Mouse (Mus musculus): Measurements from ENCODE around the gene Pitx3.
"Not testable (repeated sequence)": the region's sequence is repeated elsewhere in the genome, so short reads cannot be mapped to it uniquely, and the experiment has no call there.

Pitx3 gene

GRCm38 (mm10) chr19:46147511-46148371, at the start of gene Pitx3:
Gene Pitx3 (minus strand): TSS chr19:46148326.
- peak; percentile 14 for DNase-seq (ENCODE audit: low read depth, low spot score)

GRCm38 (mm10) chr19:46187203-46187602, 39.1 kb upstream of the Pitx3 start:
- DNase-seq (ENCODE audit: low read depth, low spot score), result no peak

- peak; percentile 38 for DNase-seq (ENCODE audit: low read depth, low spot score)
These were observed 38.5 kb upstream of the Pitx3 start for GRCm38 (mm10) chr19:46186611-46187010.

- no peak for DNase-seq (ENCODE audit: low read depth, low spot score)
These were observed 34.1 kb upstream of the Pitx3 start for GRCm38 (mm10) chr19:46182241-46182640.

- no peak for DNase-seq (ENCODE audit: low read depth, low spot score)
These were observed 32.1 kb upstream of the Pitx3 start for GRCm38 (mm10) chr19:46180274-46180673.

GRCm38 (mm10) chr19:46177046-46177445, 28.9 kb upstream of the Pitx3 start:
- DNase-seq (ENCODE audit: low read depth, low spot score), result peak; percentile 33

GRCm38 (mm10) chr19:46175173-46175572, 27.0 kb upstream of the Pitx3 start:
- DNase-seq (ENCODE audit: low read depth, low spot score), result no peak

- no peak for DNase-seq (ENCODE audit: low read depth, low spot score)
These were observed 24.4 kb upstream of the Pitx3 start for GRCm38 (mm10) chr19:46172541-46172940.

GRCm38 (mm10) chr19:46169913-46170312, 21.8 kb upstream of the Pitx3 start:
- DNase-seq (ENCODE audit: low read depth, low spot score), result no peak

GRCm38 (mm10) chr19:46169396-46169795, 21.3 kb upstream of the Pitx3 start:
- DNase-seq (ENCODE audit: low read depth, low spot score), result no peak

- DNase-seq (ENCODE audit: low read depth, low spot score), result not testable (repeated sequence)
These were observed 19.0 kb upstream of the Pitx3 start for GRCm38 (mm10) chr19:46167169-46167568.

- DNase-seq (ENCODE audit: low read depth, low spot score), result no peak
These were observed 17.8 kb upstream of the Pitx3 start for GRCm38 (mm10) chr19:46165950-46166349.

GRCm38 (mm10) chr19:46152127-46152803, 4.1 kb upstream of the Pitx3 start, which contains the start of gene Gbf1:
Gene Gbf1 (plus strand): TSS chr19:46152509.
- DNase-seq (ENCODE audit: low read depth, low spot score), result peak; percentile 100

GRCm38 (mm10) chr19:46149091-46149490, 965 bp upstream of the Pitx3 start:
- no peak for DNase-seq (ENCODE audit: low read depth, low spot score)

- DNase-seq (ENCODE audit: low read depth, low spot score), result peak; percentile 59
These were observed 240 bp upstream of the Pitx3 start for GRCm38 (mm10) chr19:46148372-46148760.

GRCm38 (mm10) chr19:46141091-46141490, 7.0 kb downstream of the Pitx3 start:
- no peak for DNase-seq (ENCODE audit: low read depth, low spot score)

- DNase-seq (ENCODE audit: low read depth, low spot score), result no peak
These were observed 7.8 kb downstream of the Pitx3 start for GRCm38 (mm10) chr19:46140324-46140723.

- peak; percentile 51 for DNase-seq (ENCODE audit: low read depth, low spot score)
These were observed 11.2 kb downstream of the Pitx3 start for GRCm38 (mm10) chr19:46136639-46137580.

GRCm38 (mm10) chr19:46135789-46136638, 12.1 kb downstream of the Pitx3 start:
- peak; percentile 55 for DNase-seq (ENCODE audit: low read depth, low spot score)

- DNase-seq (ENCODE audit: low read depth, low spot score), result peak; percentile 92
These were observed 12.8 kb downstream of the Pitx3 start for GRCm38 (mm10) chr19:46135297-46135696.

GRCm38 (mm10) chr19:46132577-46132976, 15.5 kb downstream of the Pitx3 start:
- no peak for DNase-seq (ENCODE audit: low read depth, low spot score)

All from brain, adult 2 months (tissue).